Mouse (Mus musculus): ENCODE measurements at regions not wholly inside any gene's neighbourhood (a gene's known extent, or its start where the extent isn't known, plus 50 kb on each side); places are given as distances from the start of the nearest gene placed in this dataset.

- H3K36me3 ChIP-seq (ENCODE audit: control insufficient read depth, insufficient read depth, low read length): no peaks in the 10 kb centered on the region
- peaks cover 20% of the 10 kb centered on the region for H3K27me3 ChIP-seq (ENCODE audit: control insufficient read depth, insufficient read depth, low read length)
- H3K4me1 ChIP-seq (ENCODE audit: control insufficient read depth, insufficient read depth, low read length): peaks cover 5% of the 10 kb centered on the region; the same call in 1 of the 2 replicates
- H3K27ac ChIP-seq (replicated peaks; ENCODE audit: insufficient read depth, low read depth, low read length): no peak overlapping the region
- TF ChIP-seq CTCF (IDR thresholded peaks at IDR 0.05; ENCODE audit: low read depth, low read length) (no peak), POLR2A (IDR thresholded peaks at IDR 0.05; ENCODE audit: extremely low read depth, insufficient read depth, low read length) (no peak)
- H3K4me3 ChIP-seq (ENCODE audit: insufficient read depth, low read depth, low read length): no peak overlapping the region
- WGBS: 51% methylated on average over 6 of the region's 6 CpGs
- H3K79me2 ChIP-seq (ENCODE audit: control insufficient read depth, insufficient read depth, low read length): no peaks in the 10 kb centered on the region
- no peak overlapping the region for H3K9ac ChIP-seq (ENCODE audit: low read depth, low read length)
- DNase-seq (ENCODE audit: extremely low read depth, low read depth, low spot score): no peak
These were observed 65.1 kb upstream of the Commd3 start for GRCm38 (mm10) chr2:18607088-18607487.

- no peak overlapping the region for H3K4me3 ChIP-seq (ENCODE audit: insufficient read depth, low read depth, low read length)
- TF ChIP-seq CTCF (IDR thresholded peaks at IDR 0.05; ENCODE audit: low read depth, low read length): no peak
- no peak for TF ChIP-seq POLR2A (IDR thresholded peaks at IDR 0.05; ENCODE audit: extremely low read depth, insufficient read depth, low read length)
- no peak overlapping the region for H3K27ac ChIP-seq (replicated peaks; ENCODE audit: insufficient read depth, low read depth, low read length)
- no peaks in the 10 kb centered on the region for H3K36me3 ChIP-seq (ENCODE audit: control insufficient read depth, insufficient read depth, low read length)
- no peaks in the 10 kb centered on the region for H3K27me3 ChIP-seq (ENCODE audit: control insufficient read depth, insufficient read depth, low read length)
- WGBS: 85% methylated on average over 4 of the region's 4 CpGs
- H3K4me1 ChIP-seq (ENCODE audit: control insufficient read depth, insufficient read depth, low read length): no peaks in the 10 kb centered on the region
- no peak overlapping the region for H3K9ac ChIP-seq (ENCODE audit: low read depth, low read length)
- no peak for DNase-seq (ENCODE audit: extremely low read depth, low read depth, low spot score)
- no peaks in the 10 kb centered on the region for H3K79me2 ChIP-seq (ENCODE audit: control insufficient read depth, insufficient read depth, low read length)
These were observed 80.0 kb upstream of the Commd3 start for GRCm38 (mm10) chr2:18592221-18592620.

- Histone ChIP-seq H3K27me3 (ENCODE audit: control insufficient read depth, insufficient read depth, low read length) (no peaks in the 10 kb centered on the region), H3K27ac (replicated peaks; ENCODE audit: insufficient read depth, low read depth, low read length) (peak overlapping the region; percentile 18; the same call in 1 of the 2 replicates), H3K79me2 (ENCODE audit: control insufficient read depth, insufficient read depth, low read length) (no peaks in the 10 kb centered on the region), H3K4me3 (ENCODE audit: insufficient read depth, low read depth, low read length) (peak overlapping the region; percentile 63), H3K9ac (ENCODE audit: low read depth, low read length) (peak overlapping the region; percentile 59; the same call in 1 of the 2 replicates), H3K4me1 (ENCODE audit: control insufficient read depth, insufficient read depth, low read length) (no peaks in the 10 kb centered on the region), H3K36me3 (ENCODE audit: control insufficient read depth, insufficient read depth, low read length) (no peaks in the 10 kb centered on the region)
- DNase-seq (ENCODE audit: extremely low read depth, low read depth, low spot score): peak; percentile 80
- WGBS: 1% methylated on average over 4 of the region's 4 CpGs
- TF ChIP-seq POLR2A (IDR thresholded peaks at IDR 0.05; ENCODE audit: extremely low read depth, insufficient read depth, low read length) (no peak), CTCF (IDR thresholded peaks at IDR 0.05; ENCODE audit: low read depth, low read length) (no peak)
These were observed 84.0 kb upstream of the Commd3 start for GRCm38 (mm10) chr2:18588232-18588631.

GRCm38 (mm10) chr2:18587746-18588231, 84.4 kb upstream of the Commd3 start:
- Histone ChIP-seq H3K79me2 (ENCODE audit: control insufficient read depth, insufficient read depth, low read length) (no peaks in the 10 kb centered on the region), H3K27ac (replicated peaks; ENCODE audit: insufficient read depth, low read depth, low read length) (peak overlapping the region; percentile 65; the same call in 1 of the 2 replicates), H3K36me3 (ENCODE audit: control insufficient read depth, insufficient read depth, low read length) (no peaks in the 10 kb centered on the region), H3K27me3 (ENCODE audit: control insufficient read depth, insufficient read depth, low read length) (no peaks in the 10 kb centered on the region), H3K4me1 (ENCODE audit: control insufficient read depth, insufficient read depth, low read length) (no peaks in the 10 kb centered on the region), H3K9ac (ENCODE audit: low read depth, low read length) (peak overlapping the region; percentile 59), H3K4me3 (ENCODE audit: insufficient read depth, low read depth, low read length) (peak overlapping the region; percentile 63)
- DNase-seq (ENCODE audit: extremely low read depth, low read depth, low spot score): peak; percentile 68
- TF ChIP-seq CTCF (IDR thresholded peaks at IDR 0.05; ENCODE audit: low read depth, low read length) (no peak), POLR2A (IDR thresholded peaks at IDR 0.05; ENCODE audit: extremely low read depth, insufficient read depth, low read length) (no peak)
- under 1% methylated on average over 16 of the region's 16 CpGs for WGBS

GRCm38 (mm10) chr2:18586925-18587724, 85.1 kb upstream of the Commd3 start:
- Histone ChIP-seq H3K9ac (ENCODE audit: low read depth, low read length) (peak overlapping the region; percentile 64), H3K4me1 (ENCODE audit: control insufficient read depth, insufficient read depth, low read length) (no peaks in the 10 kb centered on the region), H3K4me3 (ENCODE audit: insufficient read depth, low read depth, low read length) (peak overlapping the region; percentile 63), H3K36me3 (ENCODE audit: control insufficient read depth, insufficient read depth, low read length) (no peaks in the 10 kb centered on the region), H3K79me2 (ENCODE audit: control insufficient read depth, insufficient read depth, low read length) (no peaks in the 10 kb centered on the region), H3K27me3 (ENCODE audit: control insufficient read depth, insufficient read depth, low read length) (no peaks in the 10 kb centered on the region), H3K27ac (replicated peaks; ENCODE audit: insufficient read depth, low read depth, low read length) (peak overlapping the region; percentile 65)
- peak; percentile 82 for DNase-seq (ENCODE audit: extremely low read depth, low read depth, low spot score)
- TF ChIP-seq POLR2A (IDR thresholded peaks at IDR 0.05; ENCODE audit: extremely low read depth, insufficient read depth, low read length) (no peak), CTCF (IDR thresholded peaks at IDR 0.05; ENCODE audit: low read depth, low read length) (no peak)
- 1% methylated on average over 31 of the region's 31 CpGs for WGBS
